ENCODE assay signal across 8 mouse cellular contexts in the genomic region with DNA sequence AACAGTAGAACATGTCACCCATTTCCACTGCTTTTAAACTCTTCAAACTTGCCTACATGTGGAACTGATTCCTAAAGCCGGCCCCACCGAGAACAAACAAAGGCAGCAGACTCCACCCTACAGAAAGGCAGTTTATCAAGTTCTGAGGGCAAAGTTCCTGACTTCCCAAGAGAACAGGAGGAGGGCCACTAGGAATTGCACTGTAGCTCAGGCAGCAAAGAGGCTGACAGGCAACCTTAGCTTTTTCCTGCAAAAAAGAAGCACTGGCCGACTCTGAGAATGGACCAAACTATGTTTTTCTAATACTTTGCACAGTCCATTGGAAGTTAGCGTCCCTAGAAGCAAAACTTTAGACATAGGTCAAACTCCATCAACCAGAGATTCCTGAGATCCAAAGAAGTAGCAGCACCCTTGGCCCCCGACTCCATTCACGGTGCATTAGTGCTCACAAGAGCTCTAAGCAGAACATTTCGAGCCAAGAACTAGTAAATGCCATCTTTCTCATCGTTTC. TPM values are rescaled to one million over a fixed set of nuclear protein-coding genes. Genes with fewer than 3 reads are reported as not detected.
DNase-seq lines count a peak whose midpoint lies in the region; ATAC-seq lines count a peak whose summit lies in the region.

No protein-coding gene starts in this region.

- DNase-seq in urinary bladder, postnatal 14 days (ENCODE audit: low spot score): peak; percentile 32
- no peak for DNase-seq in urinary bladder, postnatal 4 days (ENCODE audit: low spot score in 2 of 2)
- peak; percentile 56 to 62 for DNase-seq in heart, postnatal 10 days
- DNase-seq in large intestine, adult 2 months (ENCODE audit: low read depth, low spot score): peak; percentile 91
- DNase-seq in midbrain, embryonic 11.5 days (ENCODE audit: low spot score, missing footprints): peak; percentile 89
- DNase-seq in cerebellum, adult 9-11 months: no peak
- DNase-seq in ovary, postnatal 10 days (ENCODE audit: low spot score): no peak
- DNase-seq in urinary bladder, postnatal 10 days (ENCODE audit: low spot score): no peak

- 10% methylated on average over 8 of the region's 8 CpGs for WGBS in large intestine, adult 2 months
- WGBS in midbrain, embryonic 11.5 days: 29% methylated on average over 8 of the region's 8 CpGs

- no peak for ATAC-seq in midbrain, embryonic 11.5 days (ENCODE audit: low FRiP score)

- H3K9ac ChIP-seq in midbrain, embryonic 11.5 days (ENCODE audit: low read length): no peak overlapping the region; the same call in 1 of the 2 replicates

- peak overlapping the region; percentile 83 for H3K27ac ChIP-seq in midbrain, embryonic 11.5 days (ENCODE audit: low read depth, low read length)

- no peak overlapping the region for H3K4me3 ChIP-seq in midbrain, embryonic 11.5 days (ENCODE audit: low read depth, low read length)

- H3K9me3 ChIP-seq in midbrain, embryonic 11.5 days (ENCODE audit: control insufficient read depth, low read length): no peaks in the 10 kb centered on the region

- H3K4me1 ChIP-seq in midbrain, embryonic 11.5 days (ENCODE audit: control insufficient read depth, insufficient read depth, low read length): peaks cover 38% of the 10 kb centered on the region

- H3K36me3 ChIP-seq in midbrain, embryonic 11.5 days (ENCODE audit: control insufficient read depth, insufficient read depth, low read length): no peaks in the 10 kb centered on the region

- peak overlapping the region; percentile 16; the same call in 1 of the 2 replicates for H3K4me2 ChIP-seq in midbrain, embryonic 11.5 days

- no peaks in the 10 kb centered on the region for H3K27me3 ChIP-seq in midbrain, embryonic 11.5 days (ENCODE audit: control insufficient read depth, insufficient read depth, low read length)

- intact Hi-C loops in heart, postnatal 10 days (cut with DNase I): loop anchor here (1.0 kb wide), 1 partner anchor 13 kb away; no protein-coding TSS in a partner anchor

RNA-seq across cellular contexts. Expression of a gene that starts 14.3 kb away (rescaled TPM):
- total RNA-seq in heart, postnatal 10 days (2021): 100 to 1,000 TPM; 126 to 129 TPM
- polyA plus RNA-seq in large intestine, adult 2 months (2012; rRNA removed): 71.8 and 112 TPM in 2 replicates
- 36.8 and 38.3 TPM in 2 replicates for polyA plus RNA-seq in midbrain, embryonic 11.5 days (2014; fragmentation: Nextera tagmentation; extraction: Ambion mirVana)

RNA-seq across cellular contexts. Expression of a gene that starts 22.6 kb away (rescaled TPM):
- not detected for total RNA-seq in heart, postnatal 10 days (2021)
- polyA plus RNA-seq in large intestine, adult 2 months (2012; rRNA removed): not detected in 2 replicates
- polyA plus RNA-seq in midbrain, embryonic 11.5 days (2014; fragmentation: Nextera tagmentation; extraction: Ambion mirVana): 0.19 and 0.41 TPM in 2 replicates

RNA-seq across cellular contexts. Expression of a gene that starts 34.3 kb away (rescaled TPM):
- 10 to 100 TPM; 59.9 to 60.8 TPM for total RNA-seq in heart, postnatal 10 days (2021)
- polyA plus RNA-seq in large intestine, adult 2 months (2012; rRNA removed): 47.3 and 56.9 TPM in 2 replicates
- polyA plus RNA-seq in midbrain, embryonic 11.5 days (2014; fragmentation: Nextera tagmentation; extraction: Ambion mirVana): 450 and 473 TPM in 2 replicates

RNA-seq across cellular contexts. Expression of a gene that starts 41.6 kb away (rescaled TPM):
- 10 to 100 TPM in 1 of 2 experiments, 1 to 10 TPM in 1; 9.6 to 11.7 TPM for total RNA-seq in heart, postnatal 10 days (2021)
- polyA plus RNA-seq in large intestine, adult 2 months (2012; rRNA removed): not detected in 2 replicates
- polyA plus RNA-seq in midbrain, embryonic 11.5 days (2014; fragmentation: Nextera tagmentation; extraction: Ambion mirVana): not detected in 2 replicates

RNA-seq across cellular contexts. Expression of a gene that starts 41.9 kb away (rescaled TPM):
- 10 to 100 TPM; 15.1 to 17.8 TPM for total RNA-seq in heart, postnatal 10 days (2021)
- 8.4 and 9.8 TPM in 2 replicates for polyA plus RNA-seq in large intestine, adult 2 months (2012; rRNA removed)
- 70.7 and 73.2 TPM in 2 replicates for polyA plus RNA-seq in midbrain, embryonic 11.5 days (2014; fragmentation: Nextera tagmentation; extraction: Ambion mirVana)

Comparison
In these comparisons a context has a peak if more than half of its experiments do, and no peak if none do; other contexts are left out.
1. DNase-seq: peak in urinary bladder, postnatal 14 days (single experiment), heart, postnatal 10 days (2 of 2), large intestine, adult 2 months (single experiment) and midbrain, embryonic 11.5 days (single experiment); none in urinary bladder, postnatal 4 days (0 of 2), cerebellum, adult 9-11 months (single experiment), ovary, postnatal 10 days (single experiment) and urinary bladder, postnatal 10 days (single experiment).